Mouse (Mus musculus) cerebellum, adult 2 months (tissue): ENCODE measurements around the gene Tmem168. TPM values are rescaled to one million over a fixed set of nuclear protein-coding genes. Genes with fewer than 3 reads are reported as not detected.
A peak's percentile ranks its signal among the peaks of the same experiment; 100 is the strongest.

Experiments used
- DNase-seq, 2 experiments: peaks; one replicate each; pipeline ENCODE4 v3.0.0; 2021
- H3K27ac ChIP-seq: fragments of 200-500 bp; 2 replicates; pipeline ENCODE4 v1.5.1; 2012; ENCODE audit warnings: low read length, control low read depth, inconsistent platforms; ENCODE audit not compliant: insufficient read depth
- H3K27me3 ChIP-seq: fragments of 200-500 bp; 2 replicates; pipeline ENCODE4 v1.6.1; 2012; ENCODE audit warnings: inconsistent platforms, mild to moderate bottlenecking, low read length, moderate library complexity; ENCODE audit not compliant: control insufficient read depth, insufficient read depth
- H3K4me1 ChIP-seq: fragments of 200-500 bp; 2 replicates; pipeline ENCODE4 v1.6.1; 2011; ENCODE audit warnings: low read length; ENCODE audit not compliant: control insufficient read depth, insufficient read depth
- H3K4me3 ChIP-seq: fragments of 200-500 bp; replicated peaks from 2 replicates; pipeline ENCODE3; 2011; ENCODE audit warnings: mild to moderate bottlenecking, low read depth, low read length, control low read depth; ENCODE audit not compliant: insufficient read depth
- CTCF ChIP-seq: fragments of 200-500 bp; IDR thresholded peaks from 2 replicates; pipeline ENCODE4 v1.5.1; 2011; ENCODE audit warnings: low read depth, mild to moderate bottlenecking, control low read depth, low read length, moderate library complexity, borderline replicate concordance; ENCODE audit not compliant: insufficient read depth
- POLR2A ChIP-seq: fragments of 200-500 bp; IDR thresholded peaks from 2 replicates; pipeline ENCODE4 v1.6.1; 2011; ENCODE audit warnings: low read length, control low read depth, borderline replicate concordance; ENCODE audit not compliant: insufficient read depth
- WGBS: fragments of 180-500 bp; shearing (Covaris S2); methylation state at CpG from one replicate; pipeline ENCODE4 v1.1.7; 2018; 5-methylcytosine and 5-hydroxymethylcytosine counted together
- polyA plus RNA-seq: library from polyadenylated mRNA; depleted of rRNA; stranded (reverse); fragments of >200 nt; gene quantifications from 2 replicates; pipeline ENCODE4 v1.2.3, GENCODE M21; 2012; rRNA removed

Gene Tmem168
- polyA plus RNA-seq, 1 experiment = 9.3 TPM

DNA sequence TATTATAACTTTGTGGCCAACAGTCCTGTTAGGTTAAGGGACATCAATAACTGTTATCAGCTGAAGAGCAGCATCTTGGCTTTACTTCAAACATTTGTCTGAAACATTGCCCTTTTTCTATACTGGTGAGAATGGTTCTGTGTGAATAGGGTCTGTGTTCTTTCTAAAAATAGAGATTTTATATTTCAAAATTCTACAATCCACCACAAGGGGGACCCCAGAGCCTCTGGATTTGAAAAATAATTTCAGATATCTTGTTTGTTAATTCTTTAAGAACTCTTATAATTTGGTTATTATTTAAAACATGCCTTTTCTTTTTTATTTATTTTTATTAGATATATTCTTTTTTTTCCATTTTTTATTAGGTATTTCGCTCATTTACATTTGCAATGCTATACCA lies 42.2 kb downstream of the Tmem168 start:
- no peak for DNase-seq
- Histone ChIP-seq H3K27me3 (no peaks in the 10 kb centered on the region), H3K4me3 (no peak overlapping the region), H3K4me1 (no peaks in the 10 kb centered on the region), H3K27ac (no peak overlapping the region)
- WGBS = 96% methylated on average over 1 of the region's 1 CpGs
- TF ChIP-seq POLR2A (no peak), CTCF (0 out of 2 replicates have a peak, but pooled peaks have one; percentile 8)

DNA sequence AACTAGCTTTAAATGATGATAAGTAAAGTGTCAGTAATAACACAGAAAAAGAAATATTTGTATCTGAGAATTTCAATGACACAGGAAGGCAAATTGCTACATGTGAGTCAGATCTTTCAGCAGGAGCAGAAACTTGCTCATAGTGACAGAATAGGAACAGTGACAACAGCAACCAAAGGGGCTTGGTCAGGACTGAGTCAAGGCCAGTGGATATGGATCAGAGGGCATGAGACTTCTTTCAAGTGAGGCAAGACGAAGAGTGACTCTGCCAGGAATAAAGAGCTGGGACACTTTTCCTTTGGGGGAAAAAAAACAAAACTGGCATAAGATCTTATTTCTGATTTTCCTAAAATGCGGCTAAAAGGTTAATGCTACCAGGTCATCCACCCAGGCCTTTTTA lies 52.6 kb downstream of the Tmem168 start:
- Histone ChIP-seq H3K4me1 (no peaks in the 10 kb centered on the region), H3K27me3 (no peaks in the 10 kb centered on the region), H3K27ac (no peak overlapping the region), H3K4me3 (no peak overlapping the region)
- WGBS = 92% methylated on average over 2 of the region's 2 CpGs
- TF ChIP-seq POLR2A (no peak), CTCF (no peak)
- DNase-seq = no peak

DNA sequence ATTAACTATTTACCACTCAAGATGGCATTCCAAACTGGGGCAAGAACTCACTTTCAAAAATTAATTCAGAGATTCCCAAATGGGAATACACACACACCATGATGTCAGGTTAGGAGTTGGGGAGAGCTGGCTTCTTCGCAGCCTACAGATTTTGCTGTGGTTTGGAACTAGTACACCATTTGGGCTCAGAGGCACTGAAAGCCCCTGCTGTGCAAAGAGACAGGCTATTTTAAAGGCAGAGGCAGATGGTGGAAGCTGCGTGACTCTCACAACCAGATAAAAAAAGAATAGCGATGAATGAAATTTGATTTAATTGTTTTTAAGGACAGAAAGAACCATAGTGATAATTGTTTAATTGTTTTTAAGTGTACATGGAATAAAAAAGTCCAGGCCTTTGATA lies 66.1 kb downstream of the Tmem168 start:
- Histone ChIP-seq H3K27ac (no peak overlapping the region), H3K4me3 (no peak overlapping the region), H3K4me1 (no peaks in the 10 kb centered on the region), H3K27me3 (no peaks in the 10 kb centered on the region)
- 10% methylated on average over 3 of the region's 3 CpGs for WGBS
- DNase-seq = peak; percentile 51 to 82
- TF ChIP-seq CTCF (no peak), POLR2A (no peak)

GRCm38 (mm10) chr6:13537275-13537964 lies 70.5 kb downstream of the Tmem168 start:
- Histone ChIP-seq H3K27me3 (no peaks in the 10 kb centered on the region), H3K4me3 (no peak overlapping the region), H3K27ac (no peak overlapping the region), H3K4me1 (no peaks in the 10 kb centered on the region)
- no peak for DNase-seq
- no peak for TF ChIP-seq POLR2A
- no peak for TF ChIP-seq CTCF
- WGBS = 81% methylated on average over 7 of the region's 7 CpGs

Other genes starting within 250 kb of the Tmem168 start
- gene Bmt2, start 69.9 kb upstream of the Tmem168 start, polyA plus RNA-seq = 13.2 and 13.3 TPM in 2 replicates
- gene Gpr85, start 231.8 kb upstream of the Tmem168 start, polyA plus RNA-seq = 30.4 and 30.5 TPM in 2 replicates